10 mouse cellular contexts compared by ENCODE assay signal in the genomic region with DNA sequence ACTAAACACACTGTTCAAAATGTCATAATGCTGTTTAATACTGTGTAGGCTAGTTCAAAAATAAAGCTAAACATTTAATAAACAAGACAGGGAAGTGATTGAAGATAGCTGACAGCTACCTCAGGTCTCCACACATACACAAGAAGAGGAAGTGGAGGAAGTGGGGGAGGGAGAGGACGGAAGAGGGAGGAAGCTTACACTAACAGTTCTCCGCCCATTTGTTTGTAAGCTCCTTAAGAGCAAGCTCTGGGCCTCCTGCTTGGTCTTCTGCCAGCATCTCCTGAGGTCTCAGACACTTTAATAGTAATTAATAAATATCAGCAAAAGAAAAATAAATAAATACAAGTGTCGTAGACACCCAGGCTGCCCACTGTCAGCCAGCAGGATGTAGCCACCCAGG.
DNase-seq lines count a peak whose midpoint lies in the region; ATAC-seq and TF ChIP-seq lines count a peak whose summit lies in the region.
"Had no signal": no experiment of that assay in that cellular context is flagged by ENCODE, and none has a peak within 500 bp of the region (broad histone marks: within the 10 kb centered on the region; RNA-seq: fewer than 3 reads in every experiment).

No protein-coding gene starts in this region.

- H3K36me3 ChIP-seq in liver, adult 2 months (ENCODE audit: control insufficient read depth, insufficient read depth, low read length) = no peaks in the 10 kb centered on the region
- no peaks in the 10 kb centered on the region for H3K36me3 ChIP-seq in liver, embryonic 12.5 days
- H3K36me3 ChIP-seq in splenic B cell, adult 2 months (ENCODE audit: control insufficient read depth, insufficient read depth, low read length, poor library complexity, severe bottlenecking) = no peaks in the 10 kb centered on the region
- H3K36me3 ChIP-seq in forebrain, embryonic 16.5 days (ENCODE audit: control insufficient read depth, insufficient read depth) = no peaks in the 10 kb centered on the region
- H3K36me3 ChIP-seq: liver, embryonic 13.5 days had no signal

- no peaks in the 10 kb centered on the region for H3K79me2 ChIP-seq in liver, adult 2 months (ENCODE audit: control insufficient read depth, insufficient read depth, low read length)

- H3K27me3 ChIP-seq in liver, adult 2 months (ENCODE audit: control insufficient read depth, insufficient read depth, low read length) = no peaks in the 10 kb centered on the region
- no peaks in the 10 kb centered on the region for H3K27me3 ChIP-seq in liver, embryonic 12.5 days (replicated peaks)
- no peaks in the 10 kb centered on the region for H3K27me3 ChIP-seq in splenic B cell, adult 2 months (ENCODE audit: control insufficient read depth, insufficient read depth, low read length, poor library complexity, severe bottlenecking)
- no peaks in the 10 kb centered on the region for H3K27me3 ChIP-seq in forebrain, embryonic 16.5 days (replicated peaks; ENCODE audit: control insufficient read depth, insufficient read depth, low read length)
- H3K27me3 ChIP-seq: liver, embryonic 13.5 days had no signal

- no peak for TF ChIP-seq CTCF in liver, adult 2 months (IDR thresholded peaks at IDR 0.05; ENCODE audit: low read depth, low read length)

- no peak overlapping the region for H3K27ac ChIP-seq in liver, adult 2 months (replicated peaks; ENCODE audit: insufficient read depth, low read depth, low read length)
- H3K27ac ChIP-seq in liver, embryonic 12.5 days = no peak overlapping the region
- H3K27ac ChIP-seq in forebrain, embryonic 16.5 days (ENCODE audit: low read length) = no peak overlapping the region
- H3K27ac ChIP-seq: hindbrain, postnatal 0 days; liver, embryonic 13.5 days had no signal

- no peak overlapping the region for H3K4me2 ChIP-seq in liver, embryonic 12.5 days
- no peak overlapping the region for H3K4me2 ChIP-seq in forebrain, embryonic 16.5 days (ENCODE audit: low read length)
- H3K4me2 ChIP-seq: liver, embryonic 13.5 days had no signal

- DNase-seq in liver, adult 2 months (ENCODE audit: extremely low read depth, low read depth, low spot score) = peak; percentile 45
- peak; percentile 12 for DNase-seq in heart, postnatal 4 days
- peak; percentile 41 to 65 for DNase-seq in lung, adult 18-20 months
- peak; percentile 83 for DNase-seq in splenic B cell, adult 2 months (ENCODE audit: low read depth, low spot score)
- no peak for DNase-seq in urinary bladder, postnatal 4 days (ENCODE audit: low spot score in 2 of 2)
- DNase-seq: cerebellum, adult 8-10 months; liver, embryonic 13.5 days had no signal

- ATAC-seq in liver, embryonic 12.5 days = no peak
- no peak for ATAC-seq in forebrain, embryonic 16.5 days
- ATAC-seq: hindbrain, postnatal 0 days had no signal

- H3K4me3 ChIP-seq in liver, adult 2 months (ENCODE audit: insufficient read depth, low read depth, low read length) = no peak overlapping the region
- no peak overlapping the region for H3K4me3 ChIP-seq in liver, embryonic 12.5 days
- H3K4me3 ChIP-seq in forebrain, embryonic 16.5 days (replicated peaks; ENCODE audit: low read length) = no peak overlapping the region
- H3K4me3 ChIP-seq: liver, embryonic 13.5 days had no signal

- no peak for TF ChIP-seq POLR2A in liver, adult 2 months (IDR thresholded peaks at IDR 0.05; ENCODE audit: extremely low read depth, insufficient read depth, low read length)

- H3K9ac ChIP-seq in liver, adult 2 months (ENCODE audit: low read depth, low read length) = no peak overlapping the region
- no peak overlapping the region for H3K9ac ChIP-seq in liver, embryonic 12.5 days
- no peak overlapping the region for H3K9ac ChIP-seq in forebrain, embryonic 16.5 days (replicated peaks; ENCODE audit: low read depth, low read length)
- H3K9ac ChIP-seq: liver, embryonic 13.5 days had no signal

- 62% methylated on average over 3 of the region's 3 CpGs for WGBS in liver, adult 2 months
- WGBS in liver, embryonic 12.5 days (ENCODE audit: insufficient replicate concordance) = 37% methylated on average over 3 of the region's 3 CpGs
- WGBS in forebrain, embryonic 16.5 days = 70% methylated on average over 3 of the region's 3 CpGs

- H3K4me1 ChIP-seq in liver, adult 2 months (ENCODE audit: control insufficient read depth, insufficient read depth, low read length) = 0 out of 2 replicates have a peak, but pooled peaks cover 3% of the 10 kb centered on the region
- no peaks in the 10 kb centered on the region for H3K4me1 ChIP-seq in liver, embryonic 12.5 days
- no peaks in the 10 kb centered on the region for H3K4me1 ChIP-seq in forebrain, embryonic 16.5 days (replicated peaks; ENCODE audit: control insufficient read depth, insufficient read depth, low read length)
- H3K4me1 ChIP-seq: liver, embryonic 13.5 days had no signal

- no peaks in the 10 kb centered on the region for H3K9me3 ChIP-seq in liver, embryonic 12.5 days (replicated peaks)
- no peaks in the 10 kb centered on the region for H3K9me3 ChIP-seq in forebrain, embryonic 16.5 days (ENCODE audit: control insufficient read depth, low read length)
- H3K9me3 ChIP-seq: liver, embryonic 13.5 days had no signal

Comparison
In these comparisons a context has a peak if more than half of its experiments do, and no peak if none do; other contexts are left out.
1. DNase-seq: peak in liver, adult 2 months (single experiment), heart, postnatal 4 days (single experiment), lung, adult 18-20 months (2 of 2) and splenic B cell, adult 2 months (single experiment); none in urinary bladder, postnatal 4 days (0 of 2).